Mouse (Mus musculus): Measurements from ENCODE around the gene Gm20388.

GRCm38 (mm10) chr8:120290614-120291013 lies 380.0 kb downstream of the Gm20388 start:
- TF ChIP-seq CHD2 (IDR thresholded peaks at IDR 0.05; ENCODE audit: low read depth, low read length) (no peak), MAFK (IDR thresholded peaks at IDR 0.05; ENCODE audit: insufficient read depth, low read depth, low read length) (no peak), ZNF384 (IDR thresholded peaks at IDR 0.05; ENCODE audit: low read depth, low read length) (no peak), HCFC1 (IDR thresholded peaks at IDR 0.05; ENCODE audit: borderline replicate concordance, insufficient read depth, low read length) (no peak)
